Mouse (Mus musculus) neural tube, embryonic 12.5 days (tissue): ENCODE data around the gene Olfr1415. TPM values are rescaled to one million over a fixed set of nuclear protein-coding genes. Genes with fewer than 3 reads are reported as not detected.
"Not testable (repeated sequence)": the region's sequence is repeated elsewhere in the genome, so short reads cannot be mapped to it uniquely, and the experiment has no call there.

ENCODE experiments used
- ATAC-seq: fragments of 200-750 bp; cut with Nextera tagmentation; 2 replicates; pipeline ENCODE4 v1.8.0; 2017; ENCODE audit warnings: low read depth, mild to moderate bottlenecking, moderate TSS enrichment, moderate library complexity; ENCODE audit not compliant: low FRiP score
- H3K27ac ChIP-seq: fragments of 300-500 bp; sonication (generic); 2 replicates; pipeline ENCODE4 v1.5.1; 2016
- H3K27me3 ChIP-seq: fragments of 300-500 bp; sonication (generic); replicated peaks from 2 replicates; pipeline ENCODE4 v1.6.1; 2016; ENCODE audit warnings: mild to moderate bottlenecking
- H3K36me3 ChIP-seq: fragments of 300-500 bp; sonication (generic); 2 replicates; pipeline ENCODE4 v1.6.1; 2016; ENCODE audit warnings: mild to moderate bottlenecking
- H3K4me1 ChIP-seq: fragments of 300-500 bp; sonication (generic); 2 replicates; pipeline ENCODE4 v1.6.1; 2016
- H3K4me2 ChIP-seq: fragments of 300-500 bp; sonication (generic); replicated peaks from 2 replicates; pipeline ENCODE4 v1.6.1; 2016; ENCODE audit warnings: mild to moderate bottlenecking
- H3K4me3 ChIP-seq: fragments of 300-500 bp; sonication (generic); 2 replicates; pipeline ENCODE4 v1.5.1; 2016
- H3K9ac ChIP-seq: fragments of 300-500 bp; sonication (generic); 2 replicates; pipeline ENCODE4 v1.6.1; 2016; ENCODE audit warnings: mild to moderate bottlenecking
- H3K9me3 ChIP-seq: fragments of 300-500 bp; sonication (generic); 2 replicates; pipeline ENCODE4 v1.6.1; 2016; ENCODE audit warnings: mild to moderate bottlenecking
- WGBS: fragments of 180-500 bp; shearing (Covaris S2); methylation state at CpG from one replicate; pipeline ENCODE4 v1.1.7; 2016; 5-methylcytosine and 5-hydroxymethylcytosine counted together
- polyA plus RNA-seq: library from polyadenylated mRNA; unstranded; fragments of >200 nt; fragmentation: Nextera tagmentation; extraction: Ambion mirVana; gene quantifications from 2 replicates; pipeline ENCODE4 v1.2.1, GENCODE M21; 2016

The Olfr1415 gene
- not detected in 2 replicates for polyA plus RNA-seq

- H3K4me3 ChIP-seq: no peak within 1 kb of the TSS
- WGBS: 77% methylated on average over 2 of the region's 2 CpGs
- no peak within 1 kb of the TSS for H3K9ac ChIP-seq
- no peaks in the 10 kb centered on the region for H3K9me3 ChIP-seq
- no peaks in the 10 kb centered on the region for H3K4me1 ChIP-seq
- no peaks in the 10 kb centered on the region for H3K36me3 ChIP-seq
- H3K27me3 ChIP-seq: no peaks in the 10 kb centered on the region
- H3K4me2 ChIP-seq: no peak within 1 kb of the TSS
- no peak for ATAC-seq
- no peak within 1 kb of the TSS for H3K27ac ChIP-seq
These were observed at the start of gene Olfr1415 for GRCm38 (mm10) chr1:92496001-92496400. Olfr1415 (minus strand) TSS chr1:92496101.

GRCm38 (mm10) chr1:92539071-92539470, 43.2 kb upstream of the Olfr1415 start:
- no peaks in the 10 kb centered on the region for H3K27me3 ChIP-seq
- no peak overlapping the region for H3K9ac ChIP-seq
- WGBS: 51% methylated on average over 2 of the region's 2 CpGs
- ATAC-seq: no peak
- no peak overlapping the region for H3K27ac ChIP-seq
- H3K4me1 ChIP-seq: no peaks in the 10 kb centered on the region
- H3K4me3 ChIP-seq: no peak overlapping the region
- H3K36me3 ChIP-seq: no peaks in the 10 kb centered on the region
- no peak overlapping the region for H3K4me2 ChIP-seq
- H3K9me3 ChIP-seq: no peaks in the 10 kb centered on the region

GRCm38 (mm10) chr1:92536972-92537371, 41.1 kb upstream of the Olfr1415 start:
- ATAC-seq: no peak
- Histone ChIP-seq H3K4me1 (no peaks in the 10 kb centered on the region), H3K36me3 (no peaks in the 10 kb centered on the region), H3K4me3 (no peak overlapping the region), H3K4me2 (no peak overlapping the region), H3K9me3 (no peaks in the 10 kb centered on the region), H3K27me3 (no peaks in the 10 kb centered on the region), H3K9ac (no peak overlapping the region), H3K27ac (no peak overlapping the region)
- WGBS: 32% methylated on average over 5 of the region's 5 CpGs

GRCm38 (mm10) chr1:92523764-92524163, 27.9 kb upstream of the Olfr1415 start:
- Histone ChIP-seq H3K9ac (no peak overlapping the region), H3K36me3 (no peaks in the 10 kb centered on the region), H3K4me3 (no peak overlapping the region), H3K27ac (no peak overlapping the region), H3K9me3 (no peaks in the 10 kb centered on the region), H3K4me1 (no peaks in the 10 kb centered on the region), H3K27me3 (no peaks in the 10 kb centered on the region), H3K4me2 (no peak overlapping the region)
- WGBS: 91% methylated on average over 3 of the region's 3 CpGs
- no peak for ATAC-seq

- Histone ChIP-seq H3K4me1 (no peaks in the 10 kb centered on the region), H3K27me3 (no peaks in the 10 kb centered on the region), H3K9ac (no peak overlapping the region), H3K4me3 (no peak overlapping the region), H3K9me3 (no peaks in the 10 kb centered on the region), H3K27ac (no peak overlapping the region), H3K4me2 (no peak overlapping the region), H3K36me3 (no peaks in the 10 kb centered on the region)
- ATAC-seq: no peak
- WGBS: 24% methylated on average over 10 of the region's 10 CpGs
These were observed 25.5 kb upstream of the Olfr1415 start for GRCm38 (mm10) chr1:92521376-92521775.

- ATAC-seq: no peak
- no peaks in the 10 kb centered on the region for H3K9me3 ChIP-seq
- no peaks in the 10 kb centered on the region for H3K36me3 ChIP-seq
- 89% methylated on average over 6 of the region's 6 CpGs for WGBS
- no peaks in the 10 kb centered on the region for H3K4me1 ChIP-seq
- no peak overlapping the region for H3K4me2 ChIP-seq
- no peak overlapping the region for H3K27ac ChIP-seq
- no peak overlapping the region for H3K4me3 ChIP-seq
- H3K9ac ChIP-seq: no peak overlapping the region
- H3K27me3 ChIP-seq: no peaks in the 10 kb centered on the region
These were observed 23.1 kb upstream of the Olfr1415 start for GRCm38 (mm10) chr1:92519046-92519445.

GRCm38 (mm10) chr1:92518561-92518960, 22.7 kb upstream of the Olfr1415 start, which contains the start of gene Olfr1414:
Olfr1414 (minus strand) TSS chr1:92518661.
- no peaks in the 10 kb centered on the region for H3K27me3 ChIP-seq
- H3K4me3 ChIP-seq: no peak within 1 kb of the TSS
- 92% methylated on average over 3 of the region's 3 CpGs for WGBS

GRCm38 (mm10) chr1:92515390-92515789, 19.5 kb upstream of the Olfr1415 start:
- H3K9ac ChIP-seq: no peak overlapping the region
- H3K4me1 ChIP-seq: no peaks in the 10 kb centered on the region
- H3K27me3 ChIP-seq: no peaks in the 10 kb centered on the region
- H3K36me3 ChIP-seq: no peaks in the 10 kb centered on the region
- H3K27ac ChIP-seq: no peak overlapping the region
- no peaks in the 10 kb centered on the region for H3K9me3 ChIP-seq
- no peak overlapping the region for H3K4me3 ChIP-seq
- 84% methylated on average over 11 of the region's 11 CpGs for WGBS
- ATAC-seq: no peak
- no peak overlapping the region for H3K4me2 ChIP-seq

More at GRCm38 (mm10) chr1:92518561-92518960, 22.7 kb upstream of the Olfr1415 start, which contains the start of gene Olfr1414:
- no peak for ATAC-seq
- H3K36me3 ChIP-seq: no peaks in the 10 kb centered on the region
- H3K9me3 ChIP-seq: no peaks in the 10 kb centered on the region
- H3K9ac ChIP-seq: no peak within 1 kb of the TSS
- no peaks in the 10 kb centered on the region for H3K4me1 ChIP-seq
- H3K27ac ChIP-seq: no peak within 1 kb of the TSS
- no peak within 1 kb of the TSS for H3K4me2 ChIP-seq

GRCm38 (mm10) chr1:92511646-92512045, 15.7 kb upstream of the Olfr1415 start:
- not testable (repeated sequence) for H3K27me3 ChIP-seq, H3K4me1 ChIP-seq, H3K27ac ChIP-seq, H3K36me3 ChIP-seq, H3K9me3 ChIP-seq, H3K4me3 ChIP-seq, H3K4me2 ChIP-seq, ATAC-seq, H3K9ac ChIP-seq
- WGBS: 82% methylated on average over 5 of the region's 5 CpGs

GRCm38 (mm10) chr1:92485013-92485412, 10.9 kb downstream of the Olfr1415 start, which contains the start of gene Olfr1416:
Olfr1416 (minus strand) TSS chr1:92485113.
- Histone ChIP-seq H3K27ac (no peak within 1 kb of the TSS), H3K36me3 (no peaks in the 10 kb centered on the region), H3K4me3 (no peak within 1 kb of the TSS), H3K9me3 (peaks cover 7% of the 10 kb centered on the region), H3K4me2 (no peak within 1 kb of the TSS), H3K9ac (no peak within 1 kb of the TSS), H3K27me3 (no peaks in the 10 kb centered on the region), H3K4me1 (no peaks in the 10 kb centered on the region)
- no peak for ATAC-seq

GRCm38 (mm10) chr1:92474066-92474578, 21.8 kb downstream of the Olfr1415 start:
- Histone ChIP-seq H3K36me3 (peaks cover 18% of the 10 kb centered on the region), H3K9me3 (no peaks in the 10 kb centered on the region), H3K4me1 (peaks cover 15% of the 10 kb centered on the region), H3K27me3 (no peaks in the 10 kb centered on the region), H3K9ac (peak overlapping the region; percentile 51; the same call in 1 of the 2 replicates), H3K27ac (no peak overlapping the region), H3K4me3 (peak overlapping the region; percentile 95), H3K4me2 (peak overlapping the region; percentile 91)
- ATAC-seq: peak; percentile 76
- 4% methylated on average over 10 of the region's 10 CpGs for WGBS

- Histone ChIP-seq H3K27ac (0 out of 2 replicates have a peak within 1 kb of the TSS, but pooled peaks have one; percentile 20), H3K36me3 (peaks cover 24% of the 10 kb centered on the region), H3K4me2 (peak within 1 kb of the TSS; percentile 91), H3K9ac (peak within 1 kb of the TSS; percentile 91), H3K4me3 (peak within 1 kb of the TSS; percentile 95), H3K9me3 (no peaks in the 10 kb centered on the region), H3K4me1 (peaks cover 15% of the 10 kb centered on the region), H3K27me3 (no peaks in the 10 kb centered on the region)
- under 1% methylated on average over 67 of the region's 67 CpGs for WGBS
- peak; percentile 94 for ATAC-seq
These were observed 22.5 kb downstream of the Olfr1415 start, which contains the start of gene Ndufa10 for GRCm38 (mm10) chr1:92473165-92474041. Ndufa10 (minus strand) TSS chr1:92473860.
